Mouse (Mus musculus) embryonic facial prominence, embryonic 12.5 days (tissue): ENCODE results near the gene Ccdc137. TPM values are rescaled to one million over a fixed set of nuclear protein-coding genes. Genes with fewer than 3 reads are reported as not detected.

ENCODE experiments used
- ATAC-seq: fragments of 200-750 bp; cut with Nextera tagmentation; 2 replicates; pipeline ENCODE4 v1.8.0; 2017; ENCODE audit not compliant: insufficient number of reproducible peaks, insufficient read depth, low FRiP score, low TSS enrichment
- H3K27ac ChIP-seq: fragments of 300-500 bp; sonication (generic); 2 replicates; pipeline ENCODE4 v1.5.1; 2016; ENCODE audit warnings: mild to moderate bottlenecking
- H3K27me3 ChIP-seq: fragments of 300-500 bp; sonication (generic); 2 replicates; pipeline ENCODE4 v1.6.1; 2016; ENCODE audit warnings: mild to moderate bottlenecking, moderate library complexity
- H3K36me3 ChIP-seq: fragments of 300-500 bp; sonication (generic); 2 replicates; pipeline ENCODE4 v1.6.1; 2016; ENCODE audit warnings: mild to moderate bottlenecking
- H3K4me1 ChIP-seq: fragments of 300-500 bp; sonication (generic); 2 replicates; pipeline ENCODE4 v1.6.1; 2016
- H3K4me2 ChIP-seq: fragments of 300-500 bp; sonication (generic); replicated peaks from 2 replicates; pipeline ENCODE4 v1.6.1; 2016; ENCODE audit warnings: mild to moderate bottlenecking, moderate library complexity
- H3K4me3 ChIP-seq: fragments of 300-500 bp; sonication (generic); 2 replicates; pipeline ENCODE4 v1.5.1; 2016; ENCODE audit warnings: mild to moderate bottlenecking
- H3K9ac ChIP-seq: fragments of 300-500 bp; sonication (generic); 2 replicates; pipeline ENCODE4 v1.6.1; 2016; ENCODE audit warnings: mild to moderate bottlenecking, moderate library complexity
- H3K9me3 ChIP-seq: fragments of 300-500 bp; sonication (generic); 2 replicates; pipeline ENCODE4 v1.6.1; 2016; ENCODE audit warnings: mild to moderate bottlenecking, moderate library complexity
- WGBS: fragments of 180-500 bp; shearing (Covaris S2); methylation state at CpG from one replicate; pipeline ENCODE4 v1.1.7; 2016; 5-methylcytosine and 5-hydroxymethylcytosine counted together
- polyA plus RNA-seq: library from polyadenylated mRNA; unstranded; fragments of >200 nt; fragmentation: Nextera tagmentation; extraction: Ambion mirVana; gene quantifications from 2 replicates; pipeline ENCODE4 v1.2.1, GENCODE M21; 2016

The Ccdc137 gene
- polyA plus RNA-seq, 1 experiment from 2014 or later: 41.8 TPM

GRCm38 (mm10) chr11:120505661-120506060 is 47.7 kb downstream of the Ccdc137 start:
- H3K9me3 ChIP-seq: no peaks in the 10 kb centered on the region
- H3K4me1 ChIP-seq: peaks cover 5% of the 10 kb centered on the region
- H3K36me3 ChIP-seq: no peaks in the 10 kb centered on the region
- no peak for ATAC-seq
- no peak overlapping the region for H3K27ac ChIP-seq
- H3K27me3 ChIP-seq: no peaks in the 10 kb centered on the region
- WGBS: 81% methylated on average over 3 of the region's 3 CpGs
- H3K9ac ChIP-seq: no peak overlapping the region
- no peak overlapping the region for H3K4me3 ChIP-seq
- H3K4me2 ChIP-seq: no peak overlapping the region

- Histone ChIP-seq H3K27me3 (no peaks in the 10 kb centered on the region), H3K4me2 (no peak overlapping the region), H3K27ac (no peak overlapping the region), H3K9ac (no peak overlapping the region), H3K36me3 (no peaks in the 10 kb centered on the region), H3K9me3 (no peaks in the 10 kb centered on the region), H3K4me1 (peaks cover 6% of the 10 kb centered on the region), H3K4me3 (no peak overlapping the region)
- ATAC-seq: no peak
- WGBS: 70% methylated on average over 4 of the region's 4 CpGs
Observed at GRCm38 (mm10) chr11:120506899-120507298, 49.0 kb downstream of the Ccdc137 start.

GRCm38 (mm10) chr11:120507611-120508289 is 49.8 kb downstream of the Ccdc137 start:
- WGBS: 81% methylated on average over 13 of the region's 13 CpGs
- Histone ChIP-seq H3K27ac (no peak overlapping the region), H3K9me3 (no peaks in the 10 kb centered on the region), H3K9ac (no peak overlapping the region), H3K4me2 (no peak overlapping the region), H3K4me1 (peaks cover 6% of the 10 kb centered on the region), H3K4me3 (no peak overlapping the region), H3K36me3 (no peaks in the 10 kb centered on the region), H3K27me3 (no peaks in the 10 kb centered on the region)
- ATAC-seq: no peak

GRCm38 (mm10) chr11:120508290-120508870 is 50.5 kb downstream of the Ccdc137 start:
- Histone ChIP-seq H3K36me3 (no peaks in the 10 kb centered on the region), H3K9ac (no peak overlapping the region), H3K9me3 (no peaks in the 10 kb centered on the region), H3K27me3 (no peaks in the 10 kb centered on the region), H3K4me3 (no peak overlapping the region), H3K27ac (no peak overlapping the region), H3K4me1 (peaks cover 6% of the 10 kb centered on the region), H3K4me2 (no peak overlapping the region)
- 89% methylated on average over 9 of the region's 9 CpGs for WGBS
- ATAC-seq: no peak

GRCm38 (mm10) chr11:120509940-120510339 is 52.0 kb downstream of the Ccdc137 start:
- 29% methylated on average over 4 of the region's 4 CpGs for WGBS

GRCm38 (mm10) chr11:120510375-120511030 is 52.6 kb downstream of the Ccdc137 start:
- H3K4me2 ChIP-seq: peak overlapping the region; percentile 46
- peaks cover 6% of the 10 kb centered on the region for H3K4me1 ChIP-seq
- H3K27me3 ChIP-seq: no peaks in the 10 kb centered on the region
- H3K36me3 ChIP-seq: no peaks in the 10 kb centered on the region
- 0 out of 2 replicates have a peak overlapping the region, but pooled peaks have one; percentile 12 for H3K4me3 ChIP-seq
- H3K27ac ChIP-seq: peak overlapping the region; percentile 63
- H3K9ac ChIP-seq: peak overlapping the region; percentile 21; the same call in 1 of the 2 replicates
- no peak for ATAC-seq
- WGBS: 4% methylated on average over 16 of the region's 16 CpGs
- no peaks in the 10 kb centered on the region for H3K9me3 ChIP-seq

More at GRCm38 (mm10) chr11:120509940-120510339, 52.0 kb downstream of the Ccdc137 start:
- no peak for ATAC-seq
- H3K4me3 ChIP-seq: no peak overlapping the region
- peaks cover 6% of the 10 kb centered on the region for H3K4me1 ChIP-seq
- H3K9me3 ChIP-seq: no peaks in the 10 kb centered on the region
- H3K27me3 ChIP-seq: no peaks in the 10 kb centered on the region
- no peak overlapping the region for H3K9ac ChIP-seq
- H3K4me2 ChIP-seq: peak overlapping the region; percentile 46; the same call in 1 of the 2 replicates
- H3K27ac ChIP-seq: peak overlapping the region; percentile 63
- H3K36me3 ChIP-seq: no peaks in the 10 kb centered on the region

GRCm38 (mm10) chr11:120512790-120513453 is 55.0 kb downstream of the Ccdc137 start:
- Histone ChIP-seq H3K9ac (no peak overlapping the region), H3K4me1 (peaks cover 6% of the 10 kb centered on the region), H3K27me3 (no peaks in the 10 kb centered on the region), H3K36me3 (no peaks in the 10 kb centered on the region), H3K4me3 (no peak overlapping the region), H3K4me2 (no peak overlapping the region), H3K27ac (no peak overlapping the region), H3K9me3 (no peaks in the 10 kb centered on the region)
- ATAC-seq: no peak
- WGBS: 39% methylated on average over 6 of the region's 6 CpGs

Other genes starting within 250 kb of the Ccdc137 start
- gene Bahcc1, start 225.2 kb upstream of the Ccdc137 start, polyA plus RNA-seq: 16.8 and 18.8 TPM in 2 replicates
- 3,148 and 3,183 TPM in 2 replicates for gene Actg1, start 109.6 kb upstream of the Ccdc137 start, polyA plus RNA-seq
- 0.61 and 0.78 TPM in 2 replicates for gene Fscn2, start 96.6 kb upstream of the Ccdc137 start, polyA plus RNA-seq
- 44.6 and 48.3 TPM in 2 replicates for gene Faap100, start 79.4 kb upstream of the Ccdc137 start, polyA plus RNA-seq
- 48.8 and 52.9 TPM in 2 replicates for gene Nploc4, start 20.4 kb upstream of the Ccdc137 start, polyA plus RNA-seq
- 2.1 and 3.6 TPM in 2 replicates for gene Tspan10, start 15.5 kb upstream of the Ccdc137 start, polyA plus RNA-seq
- 0.28 TPM in 1 of 2 replicates, not detected in the other for gene Pde6g, start 4.6 kb upstream of the Ccdc137 start, polyA plus RNA-seq
- gene Oxld1, start within 50 bp of the Ccdc137 start, polyA plus RNA-seq: 11.2 and 12.0 TPM in 2 replicates
- 62.9 and 64.2 TPM in 2 replicates for gene Arl16, start 9.5 kb downstream of the Ccdc137 start, polyA plus RNA-seq
- gene Mrpl12, start 26.5 kb downstream of the Ccdc137 start, polyA plus RNA-seq: 126 and 128 TPM in 2 replicates
- gene Slc25a10, start 33.7 kb downstream of the Ccdc137 start, polyA plus RNA-seq: 52.6 and 57.4 TPM in 2 replicates
- gene Gcgr, start 72.6 kb downstream of the Ccdc137 start, polyA plus RNA-seq: 1.7 and 2.1 TPM in 2 replicates
- gene Mcrip1, start 91.6 kb downstream of the Ccdc137 start, polyA plus RNA-seq: 234 and 242 TPM in 2 replicates
- 0.36 TPM in 1 of 2 replicates, not detected in the other for gene Ppp1r27, start 93.0 kb downstream of the Ccdc137 start, polyA plus RNA-seq
- gene P4hb, start 115.1 kb downstream of the Ccdc137 start, polyA plus RNA-seq: 622 and 637 TPM in 2 replicates
- 561 and 568 TPM in 2 replicates for gene Arhgdia, start 123.5 kb downstream of the Ccdc137 start, polyA plus RNA-seq
- gene Alyref, start 140.2 kb downstream of the Ccdc137 start, polyA plus RNA-seq: 683 and 688 TPM in 2 replicates
- gene Anapc11, start 140.3 kb downstream of the Ccdc137 start, polyA plus RNA-seq: 191 and 198 TPM in 2 replicates
- gene Npb, start 150.4 kb downstream of the Ccdc137 start, polyA plus RNA-seq: 0.99 TPM in 1 of 2 replicates, not detected in the other
- gene Pcyt2, start 159.8 kb downstream of the Ccdc137 start, polyA plus RNA-seq: 143 and 147 TPM in 2 replicates
- gene Sirt7, start 167.1 kb downstream of the Ccdc137 start, polyA plus RNA-seq: 29.7 and 30.4 TPM in 2 replicates
- 33.6 and 34.8 TPM in 2 replicates for gene Mafg, start 175.5 kb downstream of the Ccdc137 start, polyA plus RNA-seq
- 25.3 and 26.5 TPM in 2 replicates for gene Pycr1, start 185.7 kb downstream of the Ccdc137 start, polyA plus RNA-seq
- 0.47 TPM in 1 of 2 replicates, not detected in the other for gene Myadml2, start 190.0 kb downstream of the Ccdc137 start, polyA plus RNA-seq
- 5.1 and 6.3 TPM in 2 replicates for gene Notum, start 203.1 kb downstream of the Ccdc137 start, polyA plus RNA-seq
- 131 and 139 TPM in 2 replicates for gene Aspscr1, start 214.9 kb downstream of the Ccdc137 start, polyA plus RNA-seq